Mouse (Mus musculus) skeletal muscle tissue, adult 2 months (tissue): ENCODE data around the gene Gm36245.
"Not testable (repeated sequence)": the region's sequence is repeated elsewhere in the genome, so short reads cannot be mapped to it uniquely, and the experiment has no call there.

Experiments
- DNase-seq: peaks from one replicate; pipeline ENCODE4 v3.0.0-alpha.2; 2012; ENCODE audit warnings: low read depth, low spot score

The Gm36245 gene

DNA sequence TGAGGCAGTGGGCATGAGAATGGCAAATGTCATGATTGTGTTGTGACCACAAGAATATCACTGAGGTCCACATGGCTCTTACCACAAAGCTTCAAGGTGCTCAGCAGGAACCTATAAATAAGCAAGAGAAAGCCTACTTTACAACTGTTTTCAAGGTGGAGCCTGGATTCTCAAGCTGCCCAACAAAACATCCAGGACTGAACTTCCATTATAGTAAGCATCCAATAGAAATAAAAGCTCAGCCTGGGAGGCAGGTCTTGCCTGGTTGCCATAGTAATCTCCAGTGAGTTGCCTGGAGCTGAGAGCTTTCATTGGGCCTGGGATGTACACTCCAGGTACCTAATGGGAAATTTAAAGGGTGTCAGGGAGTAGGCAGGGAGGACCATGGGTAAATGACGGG lies at the start of gene Gm36245:
Gm36245 (plus strand) TSS at position 301 of the 400 bp plus-strand sequence.
- DNase-seq: no peak

DNA sequence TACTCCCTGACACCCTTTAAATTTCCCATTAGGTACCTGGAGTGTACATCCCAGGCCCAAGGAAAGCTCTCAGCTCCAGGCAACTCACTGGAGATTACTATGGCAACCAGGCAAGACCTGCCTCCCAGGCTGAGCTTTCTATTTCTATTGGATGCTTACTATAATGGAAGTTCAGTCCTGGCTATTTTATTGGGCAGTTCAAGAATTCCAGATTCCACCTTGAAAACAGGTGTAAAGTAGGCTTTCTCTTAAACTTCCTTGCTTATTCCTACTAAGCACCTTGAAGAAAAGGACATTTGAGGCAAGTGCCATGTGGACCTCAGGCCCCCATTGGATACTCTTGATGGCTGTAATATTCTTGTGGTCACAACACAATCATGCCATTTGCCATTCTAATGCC lies 37.3 kb upstream of the Gm36245 start, which contains the start of gene 1700025B11Rik:
1700025B11Rik (minus strand) TSS at position 101 of the 400 bp plus-strand sequence.
- DNase-seq: no peak

DNA sequence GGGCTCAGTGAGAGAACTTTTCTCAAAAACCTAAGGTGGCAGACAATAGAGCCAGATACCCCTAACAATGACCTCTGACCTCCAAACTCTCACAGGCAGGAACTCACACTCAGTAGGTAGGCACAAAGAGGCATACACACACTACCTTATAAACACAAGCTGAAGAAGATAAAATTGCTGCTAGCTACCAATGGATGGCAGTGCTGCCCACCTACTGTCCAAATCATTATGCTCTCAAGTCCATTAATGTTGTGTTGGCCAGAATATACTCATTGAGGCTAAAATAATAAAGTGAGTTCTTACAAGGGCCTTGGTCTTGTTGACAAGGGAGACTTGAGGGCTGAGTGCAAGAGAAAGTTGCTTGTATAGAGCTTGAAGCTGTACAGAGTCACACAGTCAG lies 35.8 kb upstream of the Gm36245 start:
- DNase-seq: no peak

DNA sequence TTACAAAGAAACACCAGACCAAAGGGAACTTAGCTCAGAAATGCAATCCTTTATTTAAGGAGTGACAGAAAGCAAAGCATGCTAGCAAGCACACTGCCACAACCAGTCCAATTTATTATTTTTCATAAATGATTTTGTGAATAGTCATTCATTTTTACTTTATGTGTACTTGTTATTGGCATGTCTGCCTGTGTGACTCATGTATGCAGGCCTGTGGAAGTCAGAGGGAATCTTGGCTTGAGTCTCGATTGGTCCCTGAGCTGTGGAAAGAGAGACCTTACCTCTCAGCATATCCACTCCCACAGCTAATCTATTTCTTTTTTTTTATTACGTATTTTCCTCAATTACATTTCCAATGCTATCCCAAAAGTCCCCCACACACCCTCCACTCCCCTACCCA lies 20.3 kb upstream of the Gm36245 start:
- no peak for DNase-seq

DNA sequence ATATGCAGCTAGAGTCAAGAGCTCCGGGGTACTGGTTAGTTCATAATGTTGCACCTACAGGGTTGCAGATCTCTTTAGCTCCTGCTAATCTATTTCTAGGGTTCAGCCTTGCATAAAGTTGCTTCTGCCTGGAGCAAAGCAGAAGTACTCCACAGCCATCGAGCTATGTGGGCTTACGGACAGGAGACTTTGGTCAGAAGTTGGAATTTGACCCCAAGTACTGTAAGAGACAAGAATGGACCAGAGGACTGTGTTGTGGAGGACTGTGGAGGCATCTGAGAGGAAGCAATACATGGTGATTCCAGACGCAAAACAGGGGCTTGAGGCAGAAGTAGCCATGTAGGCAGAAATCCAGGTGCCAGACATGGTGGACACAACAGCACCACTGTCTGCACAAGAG lies 19.7 kb upstream of the Gm36245 start:
- no peak for DNase-seq

DNA sequence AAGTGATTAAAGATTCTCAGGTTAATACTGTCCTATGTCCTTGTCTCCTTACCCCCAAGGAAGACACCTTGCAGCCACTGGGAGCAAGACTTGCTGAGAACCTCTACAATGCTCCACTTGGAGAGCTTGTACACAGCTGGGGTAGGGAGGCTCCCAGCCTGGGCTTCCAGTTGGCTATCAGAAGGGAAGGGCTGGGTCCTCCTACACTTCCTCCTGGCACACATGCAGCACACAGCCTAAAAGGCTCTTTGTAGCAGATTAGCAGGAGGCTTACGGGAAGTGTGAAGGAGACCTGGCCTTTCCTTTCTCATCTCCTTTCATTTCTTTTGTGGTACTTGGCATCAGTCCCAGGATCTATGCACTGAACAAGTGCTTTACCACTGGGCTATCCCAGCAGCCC lies 17.4 kb upstream of the Gm36245 start:
- DNase-seq: peak; percentile 50

DNA sequence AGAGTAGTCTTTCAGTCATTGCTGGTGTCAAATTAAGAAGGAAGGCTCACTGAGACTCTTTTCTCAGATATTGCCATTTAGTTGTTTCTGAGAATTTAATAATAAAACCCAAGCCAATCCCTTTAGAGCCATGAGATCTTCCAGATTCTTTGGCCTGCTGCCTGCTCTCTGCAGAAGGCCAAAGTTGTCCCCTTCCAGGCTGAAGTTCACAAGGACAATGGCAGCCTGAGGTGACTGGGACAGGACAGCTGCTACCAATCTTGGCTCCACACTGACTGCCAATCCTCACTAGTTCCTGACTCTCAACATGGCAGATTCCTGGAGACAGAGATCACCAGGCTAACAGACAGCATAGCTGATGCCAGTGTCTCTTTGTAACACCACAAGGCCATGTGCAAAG lies 12.0 kb upstream of the Gm36245 start:
- DNase-seq: no peak

DNA sequence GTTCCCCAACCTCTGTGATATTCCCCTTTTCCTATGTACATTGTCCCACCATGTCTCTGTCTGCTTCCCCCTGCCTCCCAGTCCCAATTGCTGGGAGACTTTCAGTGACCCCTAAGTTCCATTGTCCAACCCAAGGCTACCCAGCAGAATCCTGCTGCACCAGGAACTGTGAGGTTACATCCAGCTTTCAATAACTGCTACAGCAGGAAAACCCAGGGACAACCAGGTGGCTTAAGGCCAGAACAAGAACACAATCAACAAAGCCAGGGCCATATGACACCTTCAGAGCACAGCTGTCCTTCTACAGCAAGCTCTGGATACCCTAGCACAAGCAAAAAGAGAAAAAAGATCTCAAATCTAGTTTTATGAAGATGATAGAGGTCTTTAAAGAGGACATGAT lies 10.1 kb upstream of the Gm36245 start:
- no peak for DNase-seq

DNA sequence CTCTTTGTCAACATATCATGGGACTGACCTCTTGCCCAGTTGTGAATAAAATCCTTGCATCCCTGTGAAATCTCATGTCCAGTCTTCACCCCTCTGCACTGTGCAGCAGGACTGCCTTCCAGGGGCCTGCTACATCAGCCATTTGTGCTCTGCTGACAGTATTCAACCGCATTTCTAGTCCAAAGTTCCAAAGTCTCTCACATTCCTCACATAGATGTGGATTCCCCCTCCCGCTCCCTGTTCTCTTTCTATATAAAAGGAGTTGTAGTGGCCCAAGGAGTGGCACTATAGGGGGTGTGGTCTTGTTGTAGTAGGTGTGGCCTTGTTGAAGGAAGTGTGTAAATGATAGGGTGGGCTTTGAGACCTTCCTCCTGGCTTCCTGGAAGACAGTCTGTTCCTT lies 8.2 kb upstream of the Gm36245 start:
- no peak for DNase-seq

DNA sequence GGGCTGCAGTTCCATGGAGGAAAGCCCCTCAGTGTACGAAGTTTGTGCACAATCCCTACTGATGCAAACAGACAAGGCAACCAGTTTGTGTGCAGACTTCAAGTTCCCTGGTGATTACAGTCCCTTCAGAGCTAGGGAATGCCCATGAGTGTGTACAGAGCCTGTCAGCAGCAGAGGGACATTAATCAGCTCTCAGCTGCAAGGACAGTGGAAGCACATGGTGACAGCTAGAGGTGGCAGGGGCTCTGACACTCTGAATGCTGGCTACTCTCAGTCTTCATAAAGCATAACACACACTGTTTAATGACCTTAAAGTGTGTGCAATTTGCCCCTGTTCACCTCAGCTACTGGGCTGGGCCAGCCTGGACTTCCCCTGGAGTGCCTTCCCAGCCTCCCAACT lies 5.5 kb upstream of the Gm36245 start:
- DNase-seq: no peak

DNA sequence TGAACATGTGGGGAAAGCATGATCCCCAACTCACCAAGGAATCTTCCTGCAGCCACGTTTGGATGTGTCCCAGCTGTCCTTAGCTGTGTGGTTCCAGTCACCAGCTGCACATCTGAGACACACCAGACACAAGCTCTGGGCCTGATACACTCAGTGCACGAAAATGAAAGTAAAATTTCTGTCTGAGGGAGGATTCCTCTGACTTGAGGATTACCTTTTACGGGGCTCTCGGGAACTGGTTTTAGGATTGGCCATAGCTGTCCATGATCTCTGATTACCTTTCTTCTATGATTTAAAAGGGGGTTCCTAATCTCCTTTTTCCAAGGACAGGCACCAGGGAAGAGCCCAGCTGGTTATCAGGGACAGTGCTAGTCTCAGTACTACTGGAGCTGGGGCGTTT lies 3.1 kb upstream of the Gm36245 start, which contains the start of gene Apol10b:
Apol10b (minus strand) TSS at position 165 of the 400 bp plus-strand sequence.
- DNase-seq: no peak

DNA sequence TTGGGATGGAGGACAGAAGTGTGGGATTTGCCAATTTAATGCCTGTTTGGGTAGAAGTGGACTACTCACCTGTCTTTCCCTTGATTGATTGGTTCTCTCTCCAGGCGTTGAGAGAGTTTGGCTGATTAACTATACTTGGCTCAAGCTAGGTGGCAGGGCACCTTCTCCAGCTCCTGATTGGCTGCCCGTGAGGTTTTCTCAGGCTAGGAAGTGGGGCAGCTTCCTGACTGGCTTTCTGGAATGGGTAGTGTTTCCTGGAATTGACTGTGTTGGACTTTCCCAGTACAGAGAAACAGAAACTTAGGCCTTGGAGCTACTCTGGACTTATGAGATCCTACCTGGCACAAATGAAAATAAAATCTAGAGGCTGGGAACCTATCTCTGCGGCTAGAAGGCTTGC lies 629 bp upstream of the Gm36245 start:
- peak; percentile 33 for DNase-seq

DNA sequence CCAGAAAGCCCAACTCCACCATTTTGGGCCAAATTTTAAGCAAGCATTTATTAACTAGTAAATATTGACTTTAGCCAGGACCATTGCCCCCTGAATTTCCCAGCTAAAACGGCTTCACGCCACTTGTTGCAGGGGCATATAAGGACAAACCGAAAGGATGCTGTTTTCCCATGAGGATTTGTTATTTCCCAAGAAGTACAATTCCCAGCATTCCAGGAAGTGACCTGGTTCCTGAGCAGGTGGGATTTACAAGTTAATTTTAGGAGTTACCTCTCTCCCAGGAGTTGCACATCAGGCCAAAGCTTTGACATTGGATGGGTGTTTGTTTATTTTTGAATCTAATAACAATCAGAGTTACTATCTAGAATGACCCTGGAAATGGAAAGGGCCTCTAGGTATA lies 7.0 kb downstream of the Gm36245 start:
- DNase-seq: peak; percentile 23

DNA sequence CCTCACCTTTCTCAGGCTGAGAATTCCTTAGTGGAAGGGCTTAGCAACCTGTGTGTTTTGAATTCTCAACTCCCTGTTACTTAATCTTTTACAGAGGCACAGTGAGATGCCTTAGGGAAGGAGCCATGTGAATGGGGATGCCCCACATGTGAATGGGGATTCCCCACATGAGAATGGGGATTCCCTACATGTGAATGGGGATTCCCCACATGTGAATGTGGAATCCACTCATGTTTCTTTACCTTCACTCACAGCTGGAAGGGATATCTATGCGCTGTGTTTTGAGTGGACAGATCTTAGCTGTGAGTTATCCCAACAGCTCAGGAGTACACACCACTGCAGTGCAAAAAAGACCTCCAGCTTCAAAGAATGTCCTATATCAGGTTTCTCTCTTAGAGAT lies 25.7 kb downstream of the Gm36245 start:
- no peak for DNase-seq

DNA sequence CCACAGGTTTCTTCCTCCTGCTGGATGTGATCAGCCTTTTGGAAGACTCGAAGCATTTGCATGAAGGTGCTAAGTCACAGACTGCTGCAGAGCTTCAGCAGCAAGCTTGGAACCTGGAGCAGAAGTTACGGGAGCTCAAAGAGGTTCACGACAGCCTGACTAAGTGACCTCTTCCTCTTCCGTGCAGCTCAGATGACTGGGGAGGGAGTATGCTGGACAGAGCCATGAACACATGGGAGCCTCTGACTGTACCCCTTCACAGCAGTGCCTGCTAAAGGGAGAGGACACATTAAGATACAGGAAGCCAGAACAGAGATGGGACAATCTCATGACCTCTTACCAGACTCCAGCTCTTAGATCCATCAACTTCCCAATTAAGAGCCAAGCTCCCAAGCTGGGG lies 27.4 kb downstream of the Gm36245 start:
- not testable (repeated sequence) for DNase-seq

DNA sequence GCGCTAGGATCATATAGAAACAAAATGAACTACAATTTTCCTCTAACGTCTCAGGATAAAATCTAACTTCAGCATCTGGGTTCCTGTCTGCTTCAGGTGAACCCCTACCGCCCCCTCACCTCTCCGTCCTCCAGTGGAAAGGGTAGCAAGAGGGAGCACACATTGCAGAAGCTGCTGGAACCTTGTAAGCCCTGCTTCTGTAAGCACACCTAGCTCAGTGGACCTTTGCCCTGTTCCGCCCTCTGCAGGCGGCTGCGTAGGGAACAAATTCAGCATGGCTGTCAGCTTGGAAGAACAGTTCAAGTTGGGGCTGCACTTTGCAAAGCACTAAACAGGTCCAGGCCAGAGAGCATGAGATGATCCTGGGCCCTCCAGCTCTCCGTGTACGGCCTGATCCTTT lies 29.6 kb downstream of the Gm36245 start:
- DNase-seq: not testable (repeated sequence)

DNA sequence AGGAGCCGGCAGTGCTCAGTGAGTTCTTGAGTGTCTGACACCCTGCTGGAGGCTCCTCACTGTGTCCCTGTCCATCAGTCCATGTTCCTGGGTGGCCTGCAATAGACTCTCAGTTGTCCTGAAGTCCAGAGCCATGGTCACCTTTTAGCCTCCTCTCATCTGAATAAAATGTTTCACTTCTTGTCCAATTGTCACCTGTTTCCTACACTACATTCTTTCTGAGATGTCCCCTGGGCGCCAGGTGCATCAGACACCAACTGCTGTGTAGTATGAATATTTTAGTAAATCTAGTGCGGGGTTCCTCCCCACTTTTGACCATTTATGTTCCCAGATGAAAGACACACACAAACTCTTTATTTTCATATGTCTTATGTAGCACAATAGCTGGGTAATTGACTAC lies 30.8 kb downstream of the Gm36245 start:
- DNase-seq: not testable (repeated sequence)

DNA sequence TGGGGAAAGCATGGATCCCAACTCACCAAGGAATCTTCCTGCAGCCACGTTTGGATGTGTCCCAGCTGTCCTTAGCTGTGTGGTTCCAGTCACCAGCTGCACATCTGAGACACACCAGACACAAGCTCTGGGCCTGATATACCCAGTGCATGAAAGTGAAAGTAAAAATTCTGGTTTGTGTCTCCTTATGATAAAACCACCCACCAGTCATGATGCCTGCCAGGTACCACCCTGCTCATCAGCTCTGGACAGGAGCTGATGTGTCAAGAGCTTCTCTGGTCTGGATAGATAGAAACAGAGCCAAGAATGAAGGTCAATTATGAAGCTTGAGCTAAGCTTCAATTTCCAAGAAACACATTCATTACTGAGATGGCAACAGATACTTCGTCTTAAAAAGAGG lies 44.1 kb downstream of the Gm36245 start, which contains the start of gene Apol11b:
Apol11b (minus strand) TSS at position 111 of the 400 bp plus-strand sequence.
- DNase-seq: not testable (repeated sequence)

DNA sequence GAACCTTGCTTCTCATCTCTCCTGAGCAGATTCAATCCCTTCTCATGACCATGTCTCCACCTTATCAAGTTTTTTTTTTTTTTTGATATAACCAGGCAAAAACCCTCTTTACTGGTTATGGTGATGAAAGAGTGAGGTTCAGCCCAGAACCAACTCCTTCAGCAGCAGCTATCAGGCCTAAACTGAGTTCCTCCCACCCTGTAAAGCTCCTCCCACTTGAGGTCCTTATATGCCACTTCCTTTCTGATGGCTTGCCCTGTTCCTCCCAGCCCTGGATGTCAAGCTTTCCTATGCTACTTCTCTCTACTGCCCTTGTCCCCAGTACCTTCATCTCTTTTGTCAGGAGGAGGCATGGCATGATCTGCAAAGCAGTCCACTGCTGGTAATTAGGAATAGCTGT lies 52.1 kb downstream of the Gm36245 start:
- DNase-seq: not testable (repeated sequence)
